In genomic region chr1:72805476-72806043, GRCm38 (mm10) we compare ENCODE assay signal across 14 mouse cellular contexts. TPM values are rescaled to one million over a fixed set of nuclear protein-coding genes. Genes with fewer than 3 reads are reported as not detected.
DNase-seq lines count a peak whose midpoint lies in the region; ATAC-seq lines count a peak whose summit lies in the region.
"Had no signal": no experiment of that assay in that cellular context is flagged by ENCODE, and none has a peak within 500 bp of the region (broad histone marks: within the 10 kb centered on the region; RNA-seq: fewer than 3 reads in every experiment).

No protein-coding gene starts in this region.

- H3K36me3 ChIP-seq in liver, embryonic 11.5 days (ENCODE audit: control insufficient read depth, insufficient read depth, low read length): no peaks in the 10 kb centered on the region
- H3K36me3 ChIP-seq in liver, embryonic 12.5 days: no peaks in the 10 kb centered on the region
- H3K36me3 ChIP-seq in embryonic facial prominence, embryonic 11.5 days (replicated peaks; ENCODE audit: control insufficient read depth, insufficient read depth, low read depth, low read length): no peaks in the 10 kb centered on the region
- H3K36me3 ChIP-seq in hindbrain, embryonic 15.5 days: no peaks in the 10 kb centered on the region

- H3K4me3 ChIP-seq in liver, embryonic 11.5 days (ENCODE audit: low read depth, low read length): no peak overlapping the region
- no peak overlapping the region for H3K4me3 ChIP-seq in liver, embryonic 12.5 days
- no peak overlapping the region for H3K4me3 ChIP-seq in embryonic facial prominence, embryonic 11.5 days (ENCODE audit: low read depth, low read length)
- no peak overlapping the region for H3K4me3 ChIP-seq in hindbrain, embryonic 15.5 days
- H3K4me3 ChIP-seq: layer of hippocampus, adult 2 months had no signal

- no peaks in the 10 kb centered on the region for H3K27me3 ChIP-seq in liver, embryonic 11.5 days (replicated peaks; ENCODE audit: control insufficient read depth, insufficient read depth, low read length)
- no peaks in the 10 kb centered on the region for H3K27me3 ChIP-seq in liver, embryonic 12.5 days (replicated peaks)
- H3K27me3 ChIP-seq in embryonic facial prominence, embryonic 11.5 days (ENCODE audit: control insufficient read depth, insufficient read depth, low read length): no peaks in the 10 kb centered on the region
- no peaks in the 10 kb centered on the region for H3K27me3 ChIP-seq in hindbrain, embryonic 15.5 days

- no peaks in the 10 kb centered on the region for H3K9me3 ChIP-seq in liver, embryonic 11.5 days (ENCODE audit: control insufficient read depth, low read length)
- H3K9me3 ChIP-seq in liver, embryonic 12.5 days (replicated peaks): no peaks in the 10 kb centered on the region
- H3K9me3 ChIP-seq in embryonic facial prominence, embryonic 11.5 days (replicated peaks; ENCODE audit: control insufficient read depth, low read length): no peaks in the 10 kb centered on the region
- no peaks in the 10 kb centered on the region for H3K9me3 ChIP-seq in hindbrain, embryonic 15.5 days

- peak overlapping the region; percentile 32; the same call in 1 of the 2 replicates for H3K27ac ChIP-seq in liver, embryonic 11.5 days (ENCODE audit: low read depth, low read length)
- H3K27ac ChIP-seq in liver, embryonic 12.5 days: no peak overlapping the region
- peak overlapping the region; percentile 52 for H3K27ac ChIP-seq in embryonic facial prominence, embryonic 11.5 days (replicated peaks; ENCODE audit: low read depth, low read length)
- 0 out of 2 replicates have a peak overlapping the region, but pooled peaks have one; percentile 13 for H3K27ac ChIP-seq in hindbrain, embryonic 15.5 days (replicated peaks)
- H3K27ac ChIP-seq: layer of hippocampus, adult 2 months; liver, embryonic 14.5 days had no signal

- H3K4me2 ChIP-seq in liver, embryonic 11.5 days: no peak overlapping the region
- no peak overlapping the region for H3K4me2 ChIP-seq in liver, embryonic 12.5 days
- no peak overlapping the region for H3K4me2 ChIP-seq in embryonic facial prominence, embryonic 11.5 days (ENCODE audit: low read depth, low read length)
- no peak overlapping the region for H3K4me2 ChIP-seq in hindbrain, embryonic 15.5 days

- 30% methylated on average over 4 of the region's 4 CpGs for WGBS in liver, embryonic 11.5 days
- 33% methylated on average over 4 of the region's 4 CpGs for WGBS in liver, embryonic 12.5 days (ENCODE audit: insufficient replicate concordance)
- 18% methylated on average over 4 of the region's 4 CpGs for WGBS in embryonic facial prominence, embryonic 11.5 days
- WGBS in hindbrain, embryonic 15.5 days: 10% methylated on average over 4 of the region's 4 CpGs

- no peak for ATAC-seq in liver, embryonic 11.5 days (replicated peaks; ENCODE audit: low FRiP score)
- no peak for ATAC-seq in liver, embryonic 12.5 days
- no peak; the same call in 1 of the 2 replicates for ATAC-seq in embryonic facial prominence, embryonic 11.5 days (replicated peaks; ENCODE audit: insufficient number of reproducible peaks, low FRiP score, low TSS enrichment, low read depth)
- ATAC-seq in hindbrain, embryonic 15.5 days (ENCODE audit: low FRiP score, low read depth): no peak
- no peak for ATAC-seq in granulocyte monocyte progenitor cell, adult 5-6 weeks (replicated peaks; ENCODE audit: poor library complexity, severe bottlenecking)

- no peak overlapping the region for H3K9ac ChIP-seq in liver, embryonic 11.5 days (ENCODE audit: low read depth, low read length)
- no peak overlapping the region for H3K9ac ChIP-seq in liver, embryonic 12.5 days
- peak overlapping the region; percentile 22; the same call in 1 of the 2 replicates for H3K9ac ChIP-seq in embryonic facial prominence, embryonic 11.5 days (replicated peaks; ENCODE audit: low read length)
- no peak overlapping the region for H3K9ac ChIP-seq in hindbrain, embryonic 15.5 days
- H3K9ac ChIP-seq: liver, embryonic 14.5 days had no signal

- no peaks in the 10 kb centered on the region for H3K4me1 ChIP-seq in liver, embryonic 11.5 days (replicated peaks; ENCODE audit: control insufficient read depth, insufficient read depth, low read length)
- 0 out of 2 replicates have a peak, but pooled peaks cover 3% of the 10 kb centered on the region for H3K4me1 ChIP-seq in liver, embryonic 12.5 days
- H3K4me1 ChIP-seq in embryonic facial prominence, embryonic 11.5 days (ENCODE audit: control insufficient read depth, insufficient read depth, low read length): peaks cover 5% of the 10 kb centered on the region; the same call in 1 of the 2 replicates
- peaks cover 26% of the 10 kb centered on the region for H3K4me1 ChIP-seq in hindbrain, embryonic 15.5 days (replicated peaks)

- no peak for DNase-seq in liver, embryonic 11.5 days (ENCODE audit: low spot score)
- no peak for DNase-seq in embryonic facial prominence, embryonic 11.5 days (ENCODE audit: low spot score)
- peak; percentile 21 for DNase-seq in neural tube, embryonic 10.5 days (ENCODE audit: extremely low spot score, low spot score)
- no peak for DNase-seq in adrenal gland, postnatal 14 days
- no peak for DNase-seq in adrenal gland, postnatal 10 days
- DNase-seq: cerebellum, adult 11-12 months; gastrocnemius, postnatal 10 days; thymus, postnatal 25 days had no signal

RNA-seq across cellular contexts. Expression of gene Igfbp2, which starts 18.7 kb away (rescaled TPM):
- 44.0 and 50.5 TPM in 2 replicates for polyA plus RNA-seq in liver, embryonic 11.5 days (2014; fragmentation: Nextera tagmentation; extraction: Ambion mirVana)
- 12.4 and 14.3 TPM in 2 replicates for polyA plus RNA-seq in liver, embryonic 12.5 days (2016; fragmentation: Nextera tagmentation; extraction: Ambion mirVana)
- polyA plus RNA-seq in embryonic facial prominence, embryonic 11.5 days (2014; fragmentation: Nextera tagmentation; extraction: Ambion mirVana): 368 and 450 TPM in 2 replicates
- 463 and 473 TPM in 2 replicates for polyA plus RNA-seq in hindbrain, embryonic 15.5 days (2015; fragmentation: Nextera tagmentation; extraction: Ambion mirVana)
- total RNA-seq in adrenal gland, postnatal 14 days (2021): 9.1 and 58.4 TPM in 2 replicates
- not detected in 2 replicates for total RNA-seq in granulocyte monocyte progenitor cell, adult 5-6 weeks (2014; fragmentation: Nextera tagmentation)
- total RNA-seq in granulocyte monocyte progenitor cell, adult 5-6 weeks (2017): not detected in 2 replicates
- 100 to 1,000 TPM; 210 to 501 TPM for total RNA-seq in adrenal gland, postnatal 10 days (2021)
- total RNA-seq: heart, postnatal 25 days had no signal
